Mouse (Mus musculus) kidney, embryonic 15.5 days (tissue): ENCODE data around the gene Spag6. TPM values are rescaled to one million over a fixed set of nuclear protein-coding genes. Genes with fewer than 3 reads are reported as not detected.

Experiments
- ATAC-seq: fragments of 200-750 bp; cut with Nextera tagmentation; replicated peaks from 2 replicates; pipeline ENCODE4 v1.8.0; 2017; ENCODE audit warnings: moderate TSS enrichment; ENCODE audit not compliant: low FRiP score
- H3K27ac ChIP-seq: fragments of 300-500 bp; sonication (generic); 2 replicates; pipeline ENCODE4 v1.5.1; 2015; ENCODE audit warnings: mild to moderate bottlenecking, inconsistent platforms
- H3K27me3 ChIP-seq: fragments of 300-500 bp; sonication (generic); 2 replicates; pipeline ENCODE4 v1.6.1; 2015; ENCODE audit warnings: inconsistent platforms
- H3K36me3 ChIP-seq: fragments of 300-500 bp; sonication (generic); 2 replicates; pipeline ENCODE4 v1.6.1; 2015; ENCODE audit warnings: inconsistent platforms
- H3K4me1 ChIP-seq: fragments of 300-500 bp; sonication (generic); 2 replicates; pipeline ENCODE4 v1.6.1; 2015; ENCODE audit warnings: inconsistent platforms
- H3K4me2 ChIP-seq: fragments of 300-500 bp; sonication (generic); 2 replicates; pipeline ENCODE4 v1.6.1; 2015; ENCODE audit warnings: moderate library complexity, mild to moderate bottlenecking, inconsistent platforms
- H3K4me3 ChIP-seq: fragments of 300-500 bp; sonication (generic); replicated peaks from 2 replicates; pipeline ENCODE4 v1.5.1; 2015; ENCODE audit warnings: mild to moderate bottlenecking, inconsistent platforms
- H3K9ac ChIP-seq: fragments of 300-500 bp; sonication (generic); 2 replicates; pipeline ENCODE4 v1.6.1; 2015; ENCODE audit warnings: mild to moderate bottlenecking, inconsistent platforms
- H3K9me3 ChIP-seq: fragments of 300-500 bp; sonication (generic); replicated peaks from 2 replicates; pipeline ENCODE4 v1.6.1; 2016; ENCODE audit warnings: inconsistent platforms
- WGBS: fragments of 180-500 bp; shearing (Covaris S2); methylation state at CpG from one replicate; pipeline ENCODE4 v1.1.7; 2015; ENCODE audit warnings: mixed read lengths; 5-methylcytosine and 5-hydroxymethylcytosine counted together
- polyA plus RNA-seq: library from polyadenylated mRNA; unstranded; fragments of >200 nt; fragmentation: Nextera tagmentation; extraction: Ambion mirVana; gene quantifications from 2 replicates; pipeline ENCODE4 v1.2.1, GENCODE M21; 2015

Spag6 gene
- polyA plus RNA-seq, 1 experiment from 2014 or later, result not detected

GRCm38 (mm10) chr2:18689064-18689921 is 4.5 kb upstream of the Spag6 start:
- peaks cover 76% of the 10 kb centered on the region for H3K27me3 ChIP-seq
- ATAC-seq, result peak; percentile 45
- WGBS, result under 1% methylated on average over 51 of the region's 51 CpGs

GRCm38 (mm10) chr2:18690055-18690691 is 3.7 kb upstream of the Spag6 start:
- Histone ChIP-seq H3K4me1 (peaks cover 29% of the 10 kb centered on the region), H3K27ac (no peak overlapping the region), H3K4me3 (peak overlapping the region; percentile 50), H3K9ac (peak overlapping the region; percentile 42; the same call in 1 of the 2 replicates), H3K9me3 (no peaks in the 10 kb centered on the region), H3K27me3 (peaks cover 81% of the 10 kb centered on the region), H3K4me2 (peak overlapping the region; percentile 81), H3K36me3 (no peaks in the 10 kb centered on the region)
- ATAC-seq, result peak; percentile 37; the same call in 1 of the 2 replicates
- under 1% methylated on average over 58 of the region's 58 CpGs for WGBS

More at GRCm38 (mm10) chr2:18689064-18689921, 4.5 kb upstream of the Spag6 start:
- Histone ChIP-seq H3K4me1 (peaks cover 20% of the 10 kb centered on the region), H3K9me3 (no peaks in the 10 kb centered on the region), H3K27ac (no peak overlapping the region), H3K36me3 (peaks cover 4% of the 10 kb centered on the region), H3K9ac (peak overlapping the region; percentile 2; the same call in 1 of the 2 replicates), H3K4me3 (peak overlapping the region; percentile 50), H3K4me2 (peak overlapping the region; percentile 81)

GRCm38 (mm10) chr2:18690756-18691155 is 3.1 kb upstream of the Spag6 start:
- Histone ChIP-seq H3K9ac (no peak overlapping the region), H3K9me3 (no peaks in the 10 kb centered on the region), H3K4me1 (peaks cover 29% of the 10 kb centered on the region), H3K36me3 (no peaks in the 10 kb centered on the region), H3K27ac (no peak overlapping the region), H3K27me3 (peaks cover 84% of the 10 kb centered on the region), H3K4me3 (peak overlapping the region; percentile 50), H3K4me2 (peak overlapping the region; percentile 81)
- ATAC-seq, result no peak
- WGBS, result 4% methylated on average over 9 of the region's 9 CpGs

- Histone ChIP-seq H3K36me3 (no peaks in the 10 kb centered on the region), H3K27me3 (peaks cover 84% of the 10 kb centered on the region), H3K4me3 (no peak overlapping the region), H3K4me1 (peaks cover 29% of the 10 kb centered on the region), H3K27ac (no peak overlapping the region), H3K4me2 (no peak overlapping the region), H3K9me3 (no peaks in the 10 kb centered on the region), H3K9ac (no peak overlapping the region)
- ATAC-seq, result no peak
Measured at GRCm38 (mm10) chr2:18692031-18692430, 1.8 kb upstream of the Spag6 start.

- no peak overlapping the region for H3K4me3 ChIP-seq
- 0% methylated on average over 1 of the region's 1 CpGs for WGBS
- no peak for ATAC-seq
- H3K9me3 ChIP-seq, result no peaks in the 10 kb centered on the region
- peaks cover 29% of the 10 kb centered on the region for H3K4me1 ChIP-seq
- no peak overlapping the region for H3K27ac ChIP-seq
- H3K36me3 ChIP-seq, result no peaks in the 10 kb centered on the region
- H3K9ac ChIP-seq, result no peak overlapping the region
- no peak overlapping the region for H3K4me2 ChIP-seq
- H3K27me3 ChIP-seq, result peaks cover 80% of the 10 kb centered on the region
Measured at GRCm38 (mm10) chr2:18692548-18692947, 1.3 kb upstream of the Spag6 start.

- Histone ChIP-seq H3K9ac (no peak overlapping the region), H3K4me3 (peak overlapping the region; percentile 72), H3K4me1 (peaks cover 30% of the 10 kb centered on the region), H3K36me3 (no peaks in the 10 kb centered on the region), H3K27ac (no peak overlapping the region), H3K4me2 (peak overlapping the region; percentile 90), H3K27me3 (peaks cover 80% of the 10 kb centered on the region), H3K9me3 (no peaks in the 10 kb centered on the region)
- no peak for ATAC-seq
- 1% methylated on average over 5 of the region's 5 CpGs for WGBS
Measured at GRCm38 (mm10) chr2:18693491-18693870, 351 bp upstream of the Spag6 start.

GRCm38 (mm10) chr2:18694611-18694950 is 749 bp downstream of the Spag6 start:
- peak overlapping the region; percentile 80 for H3K9ac ChIP-seq
- peak; percentile 41 for ATAC-seq
- H3K4me3 ChIP-seq, result peak overlapping the region; percentile 72
- no peak overlapping the region for H3K27ac ChIP-seq
- H3K9me3 ChIP-seq, result no peaks in the 10 kb centered on the region
- 1% methylated on average over 20 of the region's 20 CpGs for WGBS
- H3K4me2 ChIP-seq, result peak overlapping the region; percentile 90
- peaks cover 27% of the 10 kb centered on the region for H3K4me1 ChIP-seq
- no peaks in the 10 kb centered on the region for H3K36me3 ChIP-seq
- H3K27me3 ChIP-seq, result peaks cover 80% of the 10 kb centered on the region

GRCm38 (mm10) chr2:18695163-18695562 is 1.3 kb downstream of the Spag6 start:
- Histone ChIP-seq H3K4me2 (peak overlapping the region; percentile 90), H3K9me3 (no peaks in the 10 kb centered on the region), H3K4me3 (no peak overlapping the region), H3K27ac (no peak overlapping the region), H3K9ac (no peak overlapping the region), H3K27me3 (peaks cover 80% of the 10 kb centered on the region), H3K4me1 (peaks cover 21% of the 10 kb centered on the region), H3K36me3 (no peaks in the 10 kb centered on the region)
- WGBS, result 4% methylated on average over 8 of the region's 8 CpGs
- ATAC-seq, result no peak

GRCm38 (mm10) chr2:18695629-18696150 is 1.9 kb downstream of the Spag6 start:
- Histone ChIP-seq H3K27me3 (peaks cover 80% of the 10 kb centered on the region), H3K9me3 (no peaks in the 10 kb centered on the region), H3K36me3 (no peaks in the 10 kb centered on the region), H3K4me1 (peaks cover 17% of the 10 kb centered on the region), H3K27ac (no peak overlapping the region), H3K9ac (no peak overlapping the region), H3K4me3 (no peak overlapping the region), H3K4me2 (no peak overlapping the region)
- WGBS, result 6% methylated on average over 7 of the region's 7 CpGs
- no peak for ATAC-seq

GRCm38 (mm10) chr2:18697591-18698244 is 3.9 kb downstream of the Spag6 start:
- peaks cover 17% of the 10 kb centered on the region for H3K4me1 ChIP-seq
- WGBS, result 1% methylated on average over 4 of the region's 4 CpGs
- ATAC-seq, result no peak
- H3K9ac ChIP-seq, result no peak overlapping the region
- H3K9me3 ChIP-seq, result no peaks in the 10 kb centered on the region
- no peak overlapping the region for H3K4me2 ChIP-seq
- H3K27me3 ChIP-seq, result peaks cover 80% of the 10 kb centered on the region
- no peak overlapping the region for H3K27ac ChIP-seq
- no peak overlapping the region for H3K4me3 ChIP-seq
- no peaks in the 10 kb centered on the region for H3K36me3 ChIP-seq

- peak overlapping the region; percentile 41 for H3K4me2 ChIP-seq
- H3K27me3 ChIP-seq, result peaks cover 76% of the 10 kb centered on the region
- no peak overlapping the region for H3K27ac ChIP-seq
- H3K4me3 ChIP-seq, result peak overlapping the region; percentile 22
- H3K9ac ChIP-seq, result no peak overlapping the region
- ATAC-seq, result no peak; the same call in 1 of the 2 replicates
- peaks cover 17% of the 10 kb centered on the region for H3K4me1 ChIP-seq
- H3K9me3 ChIP-seq, result no peaks in the 10 kb centered on the region
- H3K36me3 ChIP-seq, result no peaks in the 10 kb centered on the region
- 1% methylated on average over 56 of the region's 56 CpGs for WGBS
Measured at GRCm38 (mm10) chr2:18698663-18699385, 5.0 kb downstream of the Spag6 start.
